Mouse (Mus musculus) G1E (cell line): ENCODE data around the gene Hoxd10.

Experiments used
- CTCF ChIP-seq: IDR thresholded peaks from 2 replicates; pipeline ENCODE4 v1.5.1; 2012; ENCODE audit warnings: low read depth, low read length, inconsistent platforms, mixed read lengths
- GATA1 ChIP-seq: IDR thresholded peaks from 2 replicates; pipeline ENCODE4 v1.6.1; 2012; ENCODE audit warnings: borderline replicate concordance, low read length, inconsistent platforms, mixed read lengths
- GATA2 ChIP-seq: IDR thresholded peaks from 2 replicates; pipeline ENCODE4 v1.6.1; 2012; ENCODE audit warnings: low read depth, low read length, inconsistent platforms, borderline replicate concordance
- POLR2AphosphoS5 ChIP-seq: IDR thresholded peaks from 2 replicates; pipeline ENCODE4 v1.6.1; 2012; ENCODE audit warnings: low read depth, low read length, inconsistent platforms; ENCODE audit not compliant: insufficient replicate concordance
- TAL1 ChIP-seq: conservative IDR thresholded peaks from 2 replicates; pipeline ENCODE4 v1.6.1; 2012; ENCODE audit warnings: low read depth, low read length, inconsistent platforms, mixed read lengths

DNA sequence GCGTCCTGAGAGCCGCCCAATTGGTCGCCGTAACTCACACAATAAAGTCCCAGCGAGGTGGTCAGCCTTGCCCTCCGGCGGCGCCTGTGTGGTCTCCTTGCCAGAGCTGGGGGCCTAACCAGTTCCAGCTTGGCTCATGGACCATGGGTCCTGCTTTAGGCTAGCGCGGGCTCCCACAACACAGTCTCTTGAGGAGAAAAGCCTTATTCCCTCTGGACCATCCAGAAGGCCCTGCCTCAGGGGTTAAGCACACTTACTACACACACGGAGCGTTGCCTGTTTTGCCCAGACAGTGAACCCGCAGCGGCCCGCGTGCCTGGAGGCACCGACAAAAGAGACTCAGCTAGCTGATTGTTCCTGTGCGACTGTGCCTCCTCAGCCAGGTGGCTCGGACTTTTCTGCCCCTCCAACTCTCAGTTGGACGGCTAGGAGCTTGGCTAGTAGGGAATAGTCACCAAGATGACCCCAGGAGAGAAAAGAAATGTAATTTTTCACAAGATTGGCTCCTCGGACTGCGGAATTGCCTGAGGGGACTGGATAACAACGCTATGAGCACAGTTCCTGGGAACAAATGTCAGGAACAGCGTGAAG lies 17.8 kb upstream of the Hoxd10 start:
- no peak for TF ChIP-seq CTCF
- no peak for TF ChIP-seq GATA1
- no peak for TF ChIP-seq TAL1
- no peak for TF ChIP-seq GATA2
- TF ChIP-seq POLR2AphosphoS5, result no peak
